Mouse (Mus musculus) forebrain, embryonic 16.5 days (tissue): Measurements from ENCODE around the gene Hnrnph1. TPM values are rescaled to one million over a fixed set of nuclear protein-coding genes. Genes with fewer than 3 reads are reported as not detected.
"Not testable (repeated sequence)": the region's sequence is repeated elsewhere in the genome, so short reads cannot be mapped to it uniquely, and the experiment has no call there.

ENCODE experiments used
- ATAC-seq: fragments of 200-750 bp; cut with Nextera tagmentation; 2 replicates; pipeline ENCODE4 v1.8.0; 2017; ENCODE audit warnings: mild to moderate bottlenecking, moderate library complexity
- H3K27ac ChIP-seq: fragments of 300-500 bp; sonication (generic); 2 replicates; pipeline ENCODE4 v1.5.1; 2014; ENCODE audit warnings: low read length, control low read depth
- H3K27me3 ChIP-seq: fragments of 300-500 bp; sonication (generic); replicated peaks from 2 replicates; pipeline ENCODE4 v1.6.1; 2014; ENCODE audit warnings: low read length; ENCODE audit not compliant: control insufficient read depth, insufficient read depth
- H3K36me3 ChIP-seq: fragments of 300-500 bp; sonication (generic); 2 replicates; pipeline ENCODE4 v1.6.1; 2014; ENCODE audit not compliant: control insufficient read depth, insufficient read depth
- H3K4me1 ChIP-seq: fragments of 300-500 bp; sonication (generic); replicated peaks from 2 replicates; pipeline ENCODE4 v1.6.1; 2014; ENCODE audit warnings: low read length; ENCODE audit not compliant: control insufficient read depth, insufficient read depth
- H3K4me2 ChIP-seq: fragments of 300-500 bp; sonication (generic); 2 replicates; pipeline ENCODE4 v1.6.1; 2014; ENCODE audit warnings: mild to moderate bottlenecking, low read length, control low read depth
- H3K4me3 ChIP-seq: fragments of 300-500 bp; sonication (generic); replicated peaks from 2 replicates; pipeline ENCODE4 v1.5.1; 2014; ENCODE audit warnings: mild to moderate bottlenecking, low read length, control low read depth
- H3K9ac ChIP-seq: fragments of 300-500 bp; sonication (generic); replicated peaks from 2 replicates; pipeline ENCODE4 v1.6.1; 2014; ENCODE audit warnings: low read depth, low read length, control low read depth
- H3K9me3 ChIP-seq: fragments of 300-500 bp; sonication (generic); 2 replicates; pipeline ENCODE4 v1.6.1; 2016; ENCODE audit warnings: low read length; ENCODE audit not compliant: control insufficient read depth
- WGBS: fragments of 180-500 bp; shearing (Covaris S2); extraction: QIAGEN DNeasy Blood & Tissue Kit; methylation state at CpG from one replicate; pipeline ENCODE4 v1.1.7; 2014; 5-methylcytosine and 5-hydroxymethylcytosine counted together
- polyA plus RNA-seq: library from polyadenylated mRNA; unstranded; fragments of >200 nt; fragmentation: Nextera tagmentation; extraction: Ambion mirVana; gene quantifications from 2 replicates; pipeline ENCODE4 v1.2.1, GENCODE M21; 2015

Gene Hnrnph1
- polyA plus RNA-seq, 1 experiment from 2014 or later, result 660 TPM

GRCm38 (mm10) chr11:50354162-50354561 lies 22.6 kb upstream of the Hnrnph1 start, which contains the start of gene Cby3:
Gene Cby3 (plus strand): TSS chr11:50354462.
- no peak within 1 kb of the TSS for H3K4me3 ChIP-seq
- no peak for ATAC-seq
- no peaks in the 10 kb centered on the region; the same call in 1 of the 2 replicates for H3K27me3 ChIP-seq
- H3K9ac ChIP-seq, result no peak within 1 kb of the TSS
- H3K4me1 ChIP-seq, result peaks cover 4% of the 10 kb centered on the region
- H3K27ac ChIP-seq, result no peak within 1 kb of the TSS
- no peak within 1 kb of the TSS for H3K4me2 ChIP-seq
- no peaks in the 10 kb centered on the region for H3K36me3 ChIP-seq
- H3K9me3 ChIP-seq, result no peaks in the 10 kb centered on the region

DNA sequence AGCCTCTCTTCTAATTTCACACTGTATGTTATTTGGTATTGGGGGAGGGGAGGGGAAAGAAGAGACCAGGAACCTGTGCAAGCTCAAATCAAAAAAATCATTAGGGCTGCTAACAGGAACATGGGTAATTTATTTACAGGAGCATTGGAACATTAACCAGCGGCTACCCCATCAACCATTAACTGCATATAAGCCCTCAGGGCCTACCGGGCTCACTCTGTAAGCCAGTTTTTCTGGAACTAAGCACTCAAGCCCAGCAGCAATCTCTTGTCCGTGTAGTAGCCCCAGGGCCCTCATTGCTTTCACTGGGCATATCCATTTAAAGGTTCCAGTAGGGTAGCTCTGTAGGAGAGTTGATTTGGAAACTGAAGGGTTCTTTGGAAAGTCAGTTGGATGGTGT lies 21.9 kb upstream of the Hnrnph1 start:
- H3K27me3 ChIP-seq, result no peaks in the 10 kb centered on the region; the same call in 1 of the 2 replicates
- no peak overlapping the region for H3K4me3 ChIP-seq
- no peak overlapping the region for H3K27ac ChIP-seq
- no peak for ATAC-seq
- no peak overlapping the region for H3K9ac ChIP-seq
- H3K4me2 ChIP-seq, result no peak overlapping the region
- H3K4me1 ChIP-seq, result peaks cover 5% of the 10 kb centered on the region
- no peaks in the 10 kb centered on the region for H3K36me3 ChIP-seq
- H3K9me3 ChIP-seq, result no peaks in the 10 kb centered on the region
- 75% methylated on average over 3 of the region's 3 CpGs for WGBS

GRCm38 (mm10) chr11:50355395-50355794 lies 21.4 kb upstream of the Hnrnph1 start:
- Histone ChIP-seq H3K27ac (no peak overlapping the region), H3K9ac (no peak overlapping the region), H3K36me3 (no peaks in the 10 kb centered on the region), H3K4me3 (no peak overlapping the region), H3K27me3 (no peaks in the 10 kb centered on the region; the same call in 1 of the 2 replicates), H3K9me3 (no peaks in the 10 kb centered on the region), H3K4me2 (no peak overlapping the region), H3K4me1 (peaks cover 5% of the 10 kb centered on the region)
- no peak for ATAC-seq
- 76% methylated on average over 1 of the region's 1 CpGs for WGBS

GRCm38 (mm10) chr11:50358950-50359861 lies 17.6 kb upstream of the Hnrnph1 start:
- 2% methylated on average over 74 of the region's 74 CpGs for WGBS
- no peaks in the 10 kb centered on the region for H3K36me3 ChIP-seq
- H3K4me3 ChIP-seq, result peak overlapping the region; percentile 53
- H3K4me1 ChIP-seq, result peaks cover 5% of the 10 kb centered on the region
- H3K9me3 ChIP-seq, result no peaks in the 10 kb centered on the region
- ATAC-seq, result peak; percentile 79
- no peaks in the 10 kb centered on the region; the same call in 1 of the 2 replicates for H3K27me3 ChIP-seq
- H3K27ac ChIP-seq, result peak overlapping the region; percentile 16; the same call in 1 of the 2 replicates
- H3K9ac ChIP-seq, result peak overlapping the region; percentile 52
- peak overlapping the region; percentile 87 for H3K4me2 ChIP-seq

- not testable (repeated sequence) for H3K9ac ChIP-seq, H3K27ac ChIP-seq, H3K36me3 ChIP-seq, H3K4me3 ChIP-seq, H3K9me3 ChIP-seq, H3K4me2 ChIP-seq, H3K27me3 ChIP-seq, H3K4me1 ChIP-seq, ATAC-seq
- WGBS, result 80% methylated on average over 1 of the region's 1 CpGs
Observed at GRCm38 (mm10) chr11:50361282-50361681, 15.5 kb upstream of the Hnrnph1 start.

- no peaks in the 10 kb centered on the region for H3K36me3 ChIP-seq
- no peaks in the 10 kb centered on the region for H3K9me3 ChIP-seq
- H3K27me3 ChIP-seq, result no peaks in the 10 kb centered on the region
- no peak overlapping the region for H3K4me2 ChIP-seq
- H3K27ac ChIP-seq, result no peak overlapping the region
- peak; percentile 62 for ATAC-seq
- H3K4me1 ChIP-seq, result no peaks in the 10 kb centered on the region
- WGBS, result 8% methylated on average over 4 of the region's 4 CpGs
- H3K9ac ChIP-seq, result no peak overlapping the region
- H3K4me3 ChIP-seq, result no peak overlapping the region
Observed at GRCm38 (mm10) chr11:50364548-50364947, 12.2 kb upstream of the Hnrnph1 start.

DNA sequence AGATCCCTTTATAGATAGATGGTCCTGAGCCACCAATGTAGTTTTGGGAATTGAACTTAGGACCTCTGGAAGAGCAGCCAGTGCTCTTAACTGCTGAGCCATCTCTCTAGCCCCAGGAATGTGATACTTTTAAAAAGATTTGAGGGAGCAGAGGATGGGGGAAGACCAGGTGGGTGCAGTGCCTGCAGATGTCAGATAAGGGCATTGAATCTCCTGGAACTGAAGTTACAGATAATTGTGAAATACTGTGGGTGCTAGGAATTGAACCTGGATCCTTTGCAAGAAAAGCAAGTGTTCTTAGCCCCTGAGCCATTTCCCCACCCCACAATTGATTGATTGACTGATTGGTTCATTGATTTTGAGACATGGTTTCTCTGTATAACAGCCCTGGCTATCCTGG lies 11.5 kb upstream of the Hnrnph1 start:
- Histone ChIP-seq H3K9me3 (no peaks in the 10 kb centered on the region), H3K36me3 (no peaks in the 10 kb centered on the region), H3K9ac (no peak overlapping the region), H3K4me3 (no peak overlapping the region), H3K27me3 (no peaks in the 10 kb centered on the region), H3K27ac (no peak overlapping the region), H3K4me2 (no peak overlapping the region), H3K4me1 (no peaks in the 10 kb centered on the region)
- ATAC-seq, result no peak

DNA sequence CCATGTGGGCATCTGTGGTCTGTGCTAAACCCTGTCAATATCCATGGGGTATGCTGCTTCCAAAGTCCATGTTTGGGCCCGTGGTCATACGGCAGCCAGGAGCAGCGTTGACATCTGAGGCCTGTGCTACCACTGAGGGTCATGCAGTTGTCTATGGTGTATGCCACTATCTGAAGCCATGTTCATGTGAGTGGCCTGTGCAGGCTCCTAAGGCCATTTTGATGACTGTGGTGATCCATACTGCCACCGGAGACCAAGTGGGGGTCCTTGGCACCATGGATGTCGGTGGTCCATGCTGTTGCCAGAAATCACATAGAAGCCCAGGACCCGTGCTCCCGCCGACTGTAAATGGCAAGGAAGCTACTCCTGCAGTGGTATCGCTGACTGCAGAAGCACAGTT lies 9.3 kb upstream of the Hnrnph1 start:
- Histone ChIP-seq H3K4me2 (no peak overlapping the region), H3K36me3 (no peaks in the 10 kb centered on the region)
- WGBS, result 94% methylated on average over 9 of the region's 9 CpGs

GRCm38 (mm10) chr11:50369360-50369911 lies 7.4 kb upstream of the Hnrnph1 start:
- H3K9ac ChIP-seq, result no peak overlapping the region
- no peak overlapping the region for H3K4me3 ChIP-seq
- H3K27me3 ChIP-seq, result no peaks in the 10 kb centered on the region
- WGBS, result 90% methylated on average over 5 of the region's 5 CpGs
- no peak for ATAC-seq
- no peak overlapping the region for H3K4me2 ChIP-seq
- H3K27ac ChIP-seq, result no peak overlapping the region
- no peaks in the 10 kb centered on the region for H3K36me3 ChIP-seq
- no peaks in the 10 kb centered on the region for H3K9me3 ChIP-seq
- peaks cover 13% of the 10 kb centered on the region for H3K4me1 ChIP-seq

More for the DNA sequence above, 9.3 kb upstream of the Hnrnph1 start:
- no peak for ATAC-seq
- H3K9ac ChIP-seq, result no peak overlapping the region
- no peak overlapping the region for H3K4me3 ChIP-seq
- no peaks in the 10 kb centered on the region for H3K9me3 ChIP-seq
- peaks cover 13% of the 10 kb centered on the region for H3K4me1 ChIP-seq
- H3K27me3 ChIP-seq, result no peaks in the 10 kb centered on the region
- no peak overlapping the region for H3K27ac ChIP-seq
